ENCODE assay signal across 9 mouse cellular contexts in the genomic region with DNA sequence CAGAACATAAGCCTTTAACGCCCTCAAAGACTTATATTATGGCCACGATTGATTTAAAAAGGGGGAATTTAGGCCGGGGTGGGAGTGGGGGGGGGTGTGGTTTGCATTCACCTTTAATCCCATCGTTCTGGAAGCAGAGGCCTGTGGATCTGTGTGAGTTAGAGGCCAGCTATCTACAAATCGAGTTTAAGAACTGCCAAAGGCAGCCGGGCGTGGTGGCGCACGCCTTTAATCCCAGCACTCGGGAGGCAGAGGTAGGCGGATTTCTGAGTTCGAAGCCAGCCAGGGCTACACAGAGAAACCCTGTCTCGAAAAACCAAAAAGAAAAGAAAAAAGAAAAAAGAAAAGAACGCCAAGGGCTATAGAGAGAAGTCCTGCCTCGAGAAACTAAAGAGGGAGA. TPM values are rescaled to one million over a fixed set of nuclear protein-coding genes. Genes with fewer than 3 reads are reported as not detected.
DNase-seq lines count a peak whose midpoint lies in the region; ATAC-seq and TF ChIP-seq lines count a peak whose summit lies in the region.
"Not testable (repeated sequence)": the region's sequence is repeated elsewhere in the genome, so short reads cannot be mapped to it uniquely, and the experiment has no call there.
"Had no signal": no experiment of that assay in that cellular context is flagged by ENCODE, and none has a peak within 500 bp of the region (broad histone marks: within the 10 kb centered on the region; RNA-seq: fewer than 3 reads in every experiment).

No protein-coding gene starts in this region.

- TF ChIP-seq CTCF in CH12.LX (conservative IDR thresholded peaks at IDR 0.05 in 1 of 2, IDR thresholded peaks at IDR 0.05 in 1 of 2; ENCODE audit: low read depth in 2 of 2, low read length in 2 of 2); intestine, postnatal 0 days (IDR thresholded peaks at IDR 0.05; ENCODE audit: low read depth): not testable (repeated sequence)

- H3K79me2 ChIP-seq in CH12.LX (replicated peaks; ENCODE audit: control insufficient read depth, extremely low read depth, insufficient read depth, poor library complexity, severe bottlenecking): peaks cover 48% of the 10 kb centered on the region

- not testable (repeated sequence) for TF ChIP-seq POLR2A in CH12.LX (IDR thresholded peaks at IDR 0.05; ENCODE audit: low read depth, low read length)

- peak overlapping the region in 2 of 3 experiments; percentile 92 to 97 for H3K4me3 ChIP-seq in CH12.LX (replicated peaks in 1 of 3; ENCODE audit: low read depth in 2 of 3, low read length in 2 of 3, poor library complexity in 1 of 3)
- peak overlapping the region; percentile 96 for H3K4me3 ChIP-seq in forebrain, embryonic 14.5 days (ENCODE audit: low read depth, low read length)
- H3K4me3 ChIP-seq in heart, embryonic 16.5 days (ENCODE audit: low read length): peak overlapping the region; percentile 82
- H3K4me3 ChIP-seq in intestine, postnatal 0 days (ENCODE audit: low read depth, low read length): peak overlapping the region; percentile 70; the same call in 1 of the 2 replicates
- H3K4me3 ChIP-seq in limb, embryonic 15.5 days: peak overlapping the region; percentile 100
- H3K4me3 ChIP-seq in megakaryocyte, embryonic 14.5 days (replicated peaks): peak overlapping the region; percentile 33
- H3K4me3 ChIP-seq in neural tube, embryonic 14.5 days (ENCODE audit: low read depth, low read length): peak overlapping the region; percentile 100

- H3K27me3 ChIP-seq in CH12.LX (replicated peaks); forebrain, embryonic 14.5 days (replicated peaks; ENCODE audit: control insufficient read depth, insufficient read depth, low read length); heart, embryonic 16.5 days (ENCODE audit: control insufficient read depth, insufficient read depth, low read length); intestine, postnatal 0 days (replicated peaks; ENCODE audit: control insufficient read depth, insufficient read depth, low read length); limb, embryonic 15.5 days; megakaryocyte, embryonic 14.5 days (replicated peaks); neural tube, embryonic 14.5 days (ENCODE audit: control insufficient read depth, insufficient read depth, low read length): not testable (repeated sequence)

- H3K9ac ChIP-seq in CH12.LX (ENCODE audit: insufficient read depth, low read depth): peak overlapping the region; percentile 10
- H3K9ac ChIP-seq in forebrain, embryonic 14.5 days (ENCODE audit: low read length): peak overlapping the region; percentile 100
- peak overlapping the region; percentile 38; the same call in 1 of the 2 replicates for H3K9ac ChIP-seq in heart, embryonic 16.5 days (ENCODE audit: low read length)
- H3K9ac ChIP-seq in intestine, postnatal 0 days (ENCODE audit: low read depth, low read length); limb, embryonic 15.5 days: not testable (repeated sequence)
- H3K9ac ChIP-seq in neural tube, embryonic 14.5 days (replicated peaks; ENCODE audit: low read depth, low read length): peak overlapping the region; percentile 100; the same call in 1 of the 2 replicates

- WGBS in forebrain, embryonic 14.5 days: 16% methylated on average over 15 of the region's 15 CpGs
- WGBS in heart, embryonic 16.5 days: 34% methylated on average over 15 of the region's 15 CpGs
- 20% methylated on average over 15 of the region's 15 CpGs for WGBS in intestine, postnatal 0 days
- 33% methylated on average over 15 of the region's 15 CpGs for WGBS in limb, embryonic 15.5 days
- WGBS in neural tube, embryonic 14.5 days: 36% methylated on average over 15 of the region's 15 CpGs

- dilution Hi-C loops in CH12.LX (cut with MboI; ENCODE audit: extremely low pct_ligation_motif_present, extremely low pct_unique_long_range_greater_than_20kb, low sequenced_read_pairs): not testable (repeated sequence)

- not testable (repeated sequence) for H3K9me3 ChIP-seq in CH12.LX (replicated peaks; ENCODE audit: low read length); forebrain, embryonic 14.5 days (replicated peaks; ENCODE audit: control insufficient read depth, low read length); heart, embryonic 16.5 days (replicated peaks; ENCODE audit: control insufficient read depth, low read length); intestine, postnatal 0 days (ENCODE audit: control insufficient read depth); limb, embryonic 15.5 days; megakaryocyte, embryonic 14.5 days; neural tube, embryonic 14.5 days (ENCODE audit: control insufficient read depth, low read length)

- ATAC-seq in forebrain, embryonic 14.5 days; heart, embryonic 16.5 days (replicated peaks; ENCODE audit: extremely low read depth, insufficient read depth, low FRiP score); intestine, postnatal 0 days; limb, embryonic 15.5 days (ENCODE audit: insufficient number of reproducible peaks, low FRiP score, low TSS enrichment, low read depth); neural tube, embryonic 14.5 days (ENCODE audit: low read depth): not testable (repeated sequence)

- H3K4me2 ChIP-seq in CH12.LX (ENCODE audit: insufficient read depth, low read depth, poor library complexity, severe bottlenecking): peak overlapping the region; percentile 91
- peak overlapping the region; percentile 64 for H3K4me2 ChIP-seq in forebrain, embryonic 14.5 days (ENCODE audit: low read length)
- peak overlapping the region; percentile 76 for H3K4me2 ChIP-seq in heart, embryonic 16.5 days (ENCODE audit: low read depth, low read length)
- H3K4me2 ChIP-seq in intestine, postnatal 0 days (replicated peaks; ENCODE audit: low read depth): peak overlapping the region; percentile 94
- H3K4me2 ChIP-seq in limb, embryonic 15.5 days: peak overlapping the region; percentile 52
- H3K4me2 ChIP-seq in neural tube, embryonic 14.5 days (ENCODE audit: low read depth, low read length): peak overlapping the region; percentile 64

- in situ Hi-C loops in CH12.LX (cut with MboI; ENCODE audit: low pct_ligation_motif_present, low pct_unique_long_range_greater_than_20kb, low sequenced_read_pairs): not testable (repeated sequence)

- TF ChIP-seq RAD21 in CH12.LX (IDR thresholded peaks at IDR 0.05; ENCODE audit: low read depth, low read length): not testable (repeated sequence)

- peaks cover 9 to 50% of the 10 kb centered on the region in 2 experiments for H3K4me1 ChIP-seq in CH12.LX (ENCODE audit: control insufficient read depth in 1 of 2, insufficient read depth in 2 of 2)
- peaks cover 35% of the 10 kb centered on the region for H3K4me1 ChIP-seq in forebrain, embryonic 14.5 days (ENCODE audit: control insufficient read depth, insufficient read depth, low read length)
- H3K4me1 ChIP-seq in heart, embryonic 16.5 days (ENCODE audit: control insufficient read depth, insufficient read depth, low read length): peaks cover 16% of the 10 kb centered on the region
- H3K4me1 ChIP-seq in intestine, postnatal 0 days (replicated peaks; ENCODE audit: control insufficient read depth, insufficient read depth, low read length): not testable (repeated sequence)
- peaks cover 28% of the 10 kb centered on the region for H3K4me1 ChIP-seq in limb, embryonic 15.5 days
- peaks cover 47% of the 10 kb centered on the region for H3K4me1 ChIP-seq in megakaryocyte, embryonic 14.5 days
- H3K4me1 ChIP-seq in neural tube, embryonic 14.5 days (ENCODE audit: control insufficient read depth, insufficient read depth, low read length): peaks cover 45% of the 10 kb centered on the region

- not testable (repeated sequence) for H3K27ac ChIP-seq in CH12.LX (ENCODE audit: insufficient read depth, low read depth); forebrain, embryonic 14.5 days (ENCODE audit: low read depth, low read length); heart, embryonic 16.5 days (ENCODE audit: low read length); intestine, postnatal 0 days (ENCODE audit: low read depth, low read length); limb, embryonic 15.5 days; neural tube, embryonic 14.5 days (ENCODE audit: low read depth, low read length)

- not testable (repeated sequence) for DNase-seq in CH12.LX (ENCODE audit: extremely low read depth); forebrain, embryonic 14.5 days (ENCODE audit: low spot score)
- peak; percentile 44 to 56 for DNase-seq in cerebellum, postnatal 25 days

- H3K36me3 ChIP-seq in CH12.LX (replicated peaks in 1 of 2; ENCODE audit: control insufficient read depth in 1 of 2, insufficient read depth in 1 of 2, low read length in 1 of 2): peaks cover 0 to 30% of the 10 kb centered on the region in 2 experiments
- H3K36me3 ChIP-seq in forebrain, embryonic 14.5 days (ENCODE audit: control insufficient read depth, insufficient read depth, low read length); heart, embryonic 16.5 days (ENCODE audit: control insufficient read depth, insufficient read depth); intestine, postnatal 0 days (ENCODE audit: control insufficient read depth, insufficient read depth); limb, embryonic 15.5 days; megakaryocyte, embryonic 14.5 days (replicated peaks; ENCODE audit: low read length); neural tube, embryonic 14.5 days (ENCODE audit: control insufficient read depth, insufficient read depth, low read length): not testable (repeated sequence)

- not testable (repeated sequence) for TF ChIP-seq EP300 in CH12.LX (IDR thresholded peaks at IDR 0.05; ENCODE audit: low read length)

RNA-seq across cellular contexts. Expression of a gene that starts 1.4 kb away (rescaled TPM):
- total RNA-seq in CH12.LX (2012; rRNA removed): 56.7 and 65.3 TPM in 2 replicates
- total RNA-seq in CH12.LX (2014; rRNA removed): 51.9 and 54.7 TPM in 2 replicates
- polyA plus RNA-seq in CH12.LX (2012; ENCODE audit: insufficient read length, low read depth): 38.9 and 48.1 TPM in 2 replicates
- 359 and 455 TPM in 2 replicates for polyA plus RNA-seq in forebrain, embryonic 14.5 days (2014; fragmentation: Nextera tagmentation; extraction: Ambion mirVana)
- 63.3 and 69.9 TPM in 2 replicates for polyA plus RNA-seq in heart, embryonic 16.5 days (2015; fragmentation: Nextera tagmentation; extraction: Ambion mirVana)
- 26.3 and 27.0 TPM in 2 replicates for polyA plus RNA-seq in intestine, postnatal 0 days (2015; fragmentation: Nextera tagmentation; extraction: Ambion mirVana)
- polyA plus RNA-seq in limb, embryonic 15.5 days (2015; fragmentation: Nextera tagmentation; extraction: Ambion mirVana): 125 and 141 TPM in 2 replicates
- polyA plus RNA-seq in megakaryocyte, embryonic 14.5 days (2012; ENCODE audit: insufficient read depth, low replicate concordance): 6.4 and 11.4 TPM in 2 replicates
- polyA plus RNA-seq in neural tube, embryonic 14.5 days (2014; fragmentation: Nextera tagmentation; extraction: Ambion mirVana): 526 and 544 TPM in 2 replicates

RNA-seq across cellular contexts. Expression of a gene that starts 33.9 kb away (rescaled TPM):
- total RNA-seq in CH12.LX (2012; rRNA removed): 0.25 and 0.29 TPM in 2 replicates
- 0.12 TPM in 1 of 2 replicates, not detected in the other for total RNA-seq in CH12.LX (2014; rRNA removed)
- polyA plus RNA-seq in CH12.LX (2012; ENCODE audit: insufficient read length, low read depth): 0.13 TPM in 1 of 2 replicates, not detected in the other
- polyA plus RNA-seq in forebrain, embryonic 14.5 days (2014; fragmentation: Nextera tagmentation; extraction: Ambion mirVana): not detected in 2 replicates
- 0.39 TPM in 2 replicates for polyA plus RNA-seq in heart, embryonic 16.5 days (2015; fragmentation: Nextera tagmentation; extraction: Ambion mirVana)
- polyA plus RNA-seq in intestine, postnatal 0 days (2015; fragmentation: Nextera tagmentation; extraction: Ambion mirVana): 0.10 and 0.12 TPM in 2 replicates
- 0.62 and 1.5 TPM in 2 replicates for polyA plus RNA-seq in limb, embryonic 15.5 days (2015; fragmentation: Nextera tagmentation; extraction: Ambion mirVana)
- polyA plus RNA-seq in megakaryocyte, embryonic 14.5 days (2012; ENCODE audit: insufficient read depth, low replicate concordance): 0.35 TPM in 1 of 2 replicates, not detected in the other
- not detected in 2 replicates for polyA plus RNA-seq in neural tube, embryonic 14.5 days (2014; fragmentation: Nextera tagmentation; extraction: Ambion mirVana)
- total RNA-seq: monocyte, adult 5-6 weeks had no signal

RNA-seq across cellular contexts. Expression of a gene that starts 46.9 kb away (rescaled TPM):
- 260 and 365 TPM in 2 replicates for total RNA-seq in CH12.LX (2012; rRNA removed)
- 338 and 355 TPM in 2 replicates for total RNA-seq in CH12.LX (2014; rRNA removed)
- polyA plus RNA-seq in CH12.LX (2012; ENCODE audit: insufficient read length, low read depth): 299 and 356 TPM in 2 replicates
- polyA plus RNA-seq in forebrain, embryonic 14.5 days (2014; fragmentation: Nextera tagmentation; extraction: Ambion mirVana): 1.1 and 1.2 TPM in 2 replicates
- 2.7 and 5.7 TPM in 2 replicates for polyA plus RNA-seq in heart, embryonic 16.5 days (2015; fragmentation: Nextera tagmentation; extraction: Ambion mirVana)
- polyA plus RNA-seq in intestine, postnatal 0 days (2015; fragmentation: Nextera tagmentation; extraction: Ambion mirVana): 1.8 and 2.3 TPM in 2 replicates
- 2.3 and 2.7 TPM in 2 replicates for polyA plus RNA-seq in limb, embryonic 15.5 days (2015; fragmentation: Nextera tagmentation; extraction: Ambion mirVana)
- polyA plus RNA-seq in megakaryocyte, embryonic 14.5 days (2012; ENCODE audit: insufficient read depth, low replicate concordance): 28.3 and 47.0 TPM in 2 replicates
- 0.67 and 1.3 TPM in 2 replicates for polyA plus RNA-seq in neural tube, embryonic 14.5 days (2014; fragmentation: Nextera tagmentation; extraction: Ambion mirVana)

Comparison
In these comparisons a context has a peak if more than half of its experiments do, and no peak if none do; other contexts are left out.
1. H3K4me3 ChIP-seq: peak in every context shown above with its lines; median percentile 100 in limb, embryonic 15.5 days; 100 in neural tube, embryonic 14.5 days; 96 in forebrain, embryonic 14.5 days; 94 in CH12.LX; 82 in heart, embryonic 16.5 days; 70 in intestine, postnatal 0 days; 33 in megakaryocyte, embryonic 14.5 days.